Mouse (Mus musculus) mature B cell (primary cell): Measurements from ENCODE around the gene Cd3g.

Experiments used
- in situ Hi-C: fragments of 300-500 bp; cut with MboI; formaldehyde crosslinking; loops from 2 replicates; pipeline ENCODE4 v1.14.3; 2019

Cd3g gene

GRCm38 (mm10) chr9:44919606-44920005, 60.6 kb downstream of the Cd3g start:
- in situ Hi-C loops: no loop called here
